Mouse (Mus musculus) adrenal gland, postnatal 25 days (tissue): Measurements from ENCODE around the gene Anapc1. TPM values are rescaled to one million over a fixed set of nuclear protein-coding genes. Genes with fewer than 3 reads are reported as not detected.

Experiments used
- DNase-seq: peaks from one replicate; pipeline ENCODE4 v3.0.0; 2021; ENCODE audit warnings: mixed read lengths
- total RNA-seq: library from RNA; stranded (reverse); gene quantifications from 2 replicates; pipeline ENCODE4 v1.2.3, GENCODE M21; 2021

The Anapc1 gene
- total RNA-seq, 1 experiment from 2014 or later = 86.1 TPM

GRCm38 (mm10) chr2:128565904-128566303 lies 121.3 kb downstream of the Anapc1 start:
- no peak for DNase-seq

DNA sequence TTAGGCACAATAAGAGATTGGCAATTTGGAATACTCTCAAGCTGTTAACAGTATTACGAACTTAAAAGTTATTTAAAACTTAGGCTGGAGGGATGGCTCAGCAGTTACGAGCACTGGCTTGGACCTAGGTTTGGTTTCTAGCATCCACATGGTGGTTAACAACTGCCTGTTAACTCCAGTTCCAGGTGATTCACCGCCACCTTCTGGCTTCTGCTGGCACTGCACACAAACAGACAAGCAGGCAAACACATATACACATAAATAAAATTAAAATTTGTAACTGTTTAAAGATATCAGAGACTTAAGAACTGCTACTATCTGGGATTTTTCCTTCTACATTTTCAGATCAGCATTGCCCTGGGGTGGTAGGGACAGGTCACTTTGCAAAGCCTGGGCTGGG lies 123.0 kb downstream of the Anapc1 start:
- DNase-seq = no peak

Other genes with a start within 250 kb of the Anapc1 start
- not detected in 2 replicates for gene Spdye4c, start 96.2 kb downstream of the Anapc1 start, total RNA-seq
- 6.6 and 9.9 TPM in 2 replicates for gene Mertk, start 11.6 kb upstream of the Anapc1 start, total RNA-seq
- 45.8 and 55.4 TPM in 2 replicates for gene Tmem87b, start 130.7 kb upstream of the Anapc1 start, total RNA-seq
- 2.2 and 3.6 TPM in 2 replicates for gene Fbln7, start 175.6 kb upstream of the Anapc1 start, total RNA-seq